Mouse (Mus musculus): ENCODE data around the gene Bag5.

Bag5 gene

GRCm38 (mm10) chr12:111700920-111701458 is 12.1 kb downstream of the Bag5 start:
- intact Hi-C loops (cut with DNase I) = no loop called here

GRCm38 (mm10) chr12:111699542-111699941 is 13.5 kb downstream of the Bag5 start:
- intact Hi-C loops (cut with DNase I) = no loop called here

GRCm38 (mm10) chr12:111698346-111698913 is 14.6 kb downstream of the Bag5 start:
- intact Hi-C loops (cut with DNase I) = no loop called here

GRCm38 (mm10) chr12:111697708-111698107 is 15.3 kb downstream of the Bag5 start:
- intact Hi-C loops (cut with DNase I) = loop anchor here (2.0 kb wide), 1 partner anchor 29 kb away; no protein-coding TSS in a partner anchor

GRCm38 (mm10) chr12:111696239-111696638 is 16.8 kb downstream of the Bag5 start:
- intact Hi-C loops (cut with DNase I) = loop anchor here (2.0 kb wide), 1 partner anchor 27 kb away; no protein-coding TSS in a partner anchor

- intact Hi-C loops (cut with DNase I) = no loop called here
These were observed 17.9 kb downstream of the Bag5 start for GRCm38 (mm10) chr12:111694880-111695804.

- intact Hi-C loops (cut with DNase I) = no loop called here
These were observed 18.7 kb downstream of the Bag5 start for GRCm38 (mm10) chr12:111694271-111694781.

- intact Hi-C loops (cut with DNase I) = no loop called here
These were observed 19.5 kb downstream of the Bag5 start for GRCm38 (mm10) chr12:111693341-111694270.

- intact Hi-C loops (cut with DNase I) = no loop called here
These were observed 20.2 kb downstream of the Bag5 start for GRCm38 (mm10) chr12:111692899-111693298.

- intact Hi-C loops (cut with DNase I) = no loop called here
These were observed 21.6 kb downstream of the Bag5 start for GRCm38 (mm10) chr12:111691346-111691872.

GRCm38 (mm10) chr12:111689426-111689825 is 23.6 kb downstream of the Bag5 start:
- intact Hi-C loops (cut with DNase I) = no loop called here

- intact Hi-C loops (cut with DNase I) = no loop called here
These were observed 25.0 kb downstream of the Bag5 start for GRCm38 (mm10) chr12:111688069-111688428.

- intact Hi-C loops (cut with DNase I) = no loop called here
These were observed 25.5 kb downstream of the Bag5 start for GRCm38 (mm10) chr12:111687350-111688068.

GRCm38 (mm10) chr12:111686390-111686789 is 26.7 kb downstream of the Bag5 start:
- intact Hi-C loops (cut with DNase I) = no loop called here

GRCm38 (mm10) chr12:111682806-111683205 is 30.3 kb downstream of the Bag5 start:
- intact Hi-C loops (cut with DNase I) = no loop called here

- intact Hi-C loops (cut with DNase I) = no loop called here
These were observed 31.1 kb downstream of the Bag5 start for GRCm38 (mm10) chr12:111682003-111682402.

- intact Hi-C loops (cut with DNase I) = no loop called here
These were observed 31.8 kb downstream of the Bag5 start for GRCm38 (mm10) chr12:111681305-111681704.

- intact Hi-C loops (cut with DNase I) = no loop called here
These were observed 32.4 kb downstream of the Bag5 start for GRCm38 (mm10) chr12:111680661-111681060.

- intact Hi-C loops (cut with DNase I) = no loop called here
These were observed 34.1 kb downstream of the Bag5 start for GRCm38 (mm10) chr12:111678997-111679396.

- intact Hi-C loops (cut with DNase I) = no loop called here
These were observed 34.5 kb downstream of the Bag5 start for GRCm38 (mm10) chr12:111678670-111678933.
